Mouse (Mus musculus): ENCODE data around the gene Rab11fip3. TPM values are rescaled to one million over a fixed set of nuclear protein-coding genes. Genes with fewer than 3 reads are reported as not detected.

Gene Rab11fip3
- polyA plus RNA-seq, 1 experiment from 2014 or later: 29.5 TPM

- no peaks in the 10 kb centered on the region for H3K27me3 ChIP-seq (ENCODE audit: control insufficient read depth, insufficient read depth, low read length)
- no peak overlapping the region for H3K27ac ChIP-seq
- DNase-seq (ENCODE audit: low spot score): no peak
- H3K4me3 ChIP-seq (replicated peaks; ENCODE audit: low read length): no peak overlapping the region
- H3K4me2 ChIP-seq (replicated peaks): no peak overlapping the region
- H3K9ac ChIP-seq: no peak overlapping the region
- no peak for ATAC-seq (ENCODE audit: low FRiP score)
- WGBS: 93% methylated on average over 3 of the region's 3 CpGs
- peaks cover 90% of the 10 kb centered on the region for H3K36me3 ChIP-seq (replicated peaks; ENCODE audit: control insufficient read depth, insufficient read depth)
- H3K9me3 ChIP-seq (ENCODE audit: control insufficient read depth, low read length): no peaks in the 10 kb centered on the region
- no peaks in the 10 kb centered on the region for H3K4me1 ChIP-seq (replicated peaks; ENCODE audit: control insufficient read depth, insufficient read depth, low read length)
These were observed 75.9 kb downstream of the Rab11fip3 start for GRCm38 (mm10) chr17:25993489-25993888.

- no peaks in the 10 kb centered on the region for H3K27me3 ChIP-seq (ENCODE audit: control insufficient read depth, insufficient read depth, low read length)
- peaks cover 78% of the 10 kb centered on the region for H3K36me3 ChIP-seq (replicated peaks; ENCODE audit: control insufficient read depth, insufficient read depth)
- no peaks in the 10 kb centered on the region for H3K9me3 ChIP-seq (ENCODE audit: control insufficient read depth, low read length)
- H3K4me2 ChIP-seq (replicated peaks): no peak overlapping the region
- H3K27ac ChIP-seq: no peak overlapping the region
- no peak for ATAC-seq (ENCODE audit: low FRiP score)
- no peaks in the 10 kb centered on the region for H3K4me1 ChIP-seq (replicated peaks; ENCODE audit: control insufficient read depth, insufficient read depth, low read length)
- H3K4me3 ChIP-seq (replicated peaks; ENCODE audit: low read length): no peak overlapping the region
- 98% methylated on average over 4 of the region's 4 CpGs for WGBS
- H3K9ac ChIP-seq: no peak overlapping the region
- no peak for DNase-seq (ENCODE audit: low spot score)
These were observed 77.1 kb downstream of the Rab11fip3 start for GRCm38 (mm10) chr17:25992274-25992673.

GRCm38 (mm10) chr17:25990331-25990730 lies 79.0 kb downstream of the Rab11fip3 start:
- 94% methylated on average over 5 of the region's 5 CpGs for WGBS
- Histone ChIP-seq H3K27me3 (ENCODE audit: control insufficient read depth, insufficient read depth, low read length) (no peaks in the 10 kb centered on the region), H3K9ac (no peak overlapping the region), H3K4me2 (replicated peaks) (no peak overlapping the region), H3K4me3 (replicated peaks; ENCODE audit: low read length) (no peak overlapping the region), H3K36me3 (replicated peaks; ENCODE audit: control insufficient read depth, insufficient read depth) (peaks cover 65% of the 10 kb centered on the region), H3K4me1 (replicated peaks; ENCODE audit: control insufficient read depth, insufficient read depth, low read length) (no peaks in the 10 kb centered on the region), H3K27ac (no peak overlapping the region), H3K9me3 (ENCODE audit: control insufficient read depth, low read length) (no peaks in the 10 kb centered on the region)
- ATAC-seq (ENCODE audit: low FRiP score) (no peak), DNase-seq (ENCODE audit: low spot score) (no peak)

GRCm38 (mm10) chr17:25985306-25986294 lies 83.8 kb downstream of the Rab11fip3 start, which contains the start of gene Capn15:
Capn15 (minus strand) TSS chr17:25985796.
- Histone ChIP-seq H3K9me3 (ENCODE audit: control insufficient read depth, low read length) (no peaks in the 10 kb centered on the region), H3K36me3 (replicated peaks; ENCODE audit: control insufficient read depth, insufficient read depth) (peaks cover 22% of the 10 kb centered on the region), H3K4me1 (replicated peaks; ENCODE audit: control insufficient read depth, insufficient read depth, low read length) (peaks cover 20% of the 10 kb centered on the region), H3K4me2 (replicated peaks) (peak within 1 kb of the TSS; percentile 86), H3K9ac (peak within 1 kb of the TSS; percentile 91), H3K27ac (peak within 1 kb of the TSS; percentile 89), H3K4me3 (replicated peaks; ENCODE audit: low read length) (peak within 1 kb of the TSS; percentile 90), H3K27me3 (ENCODE audit: control insufficient read depth, insufficient read depth, low read length) (no peaks in the 10 kb centered on the region)
- under 1% methylated on average over 91 of the region's 91 CpGs for WGBS
- ATAC-seq (ENCODE audit: low FRiP score) (peak; percentile 98), DNase-seq (ENCODE audit: low spot score) (peak; percentile 97)

GRCm38 (mm10) chr17:25984556-25985305 lies 84.6 kb downstream of the Rab11fip3 start:
- Histone ChIP-seq H3K27me3 (ENCODE audit: control insufficient read depth, insufficient read depth, low read length) (no peaks in the 10 kb centered on the region), H3K4me1 (replicated peaks; ENCODE audit: control insufficient read depth, insufficient read depth, low read length) (peaks cover 20% of the 10 kb centered on the region)
- no peak; the same call in 1 of the 2 replicates for ATAC-seq (ENCODE audit: low FRiP score)

GRCm38 (mm10) chr17:25984066-25984465 lies 85.3 kb downstream of the Rab11fip3 start:
- Histone ChIP-seq H3K4me1 (replicated peaks; ENCODE audit: control insufficient read depth, insufficient read depth, low read length) (peaks cover 20% of the 10 kb centered on the region), H3K27me3 (ENCODE audit: control insufficient read depth, insufficient read depth, low read length) (no peaks in the 10 kb centered on the region), H3K36me3 (replicated peaks; ENCODE audit: control insufficient read depth, insufficient read depth) (peaks cover 6% of the 10 kb centered on the region; the same call in 1 of the 2 replicates), H3K4me3 (replicated peaks; ENCODE audit: low read length) (peak overlapping the region; percentile 90), H3K9me3 (ENCODE audit: control insufficient read depth, low read length) (no peaks in the 10 kb centered on the region), H3K9ac (peak overlapping the region; percentile 91), H3K27ac (no peak overlapping the region), H3K4me2 (replicated peaks) (peak overlapping the region; percentile 86)
- DNase-seq (ENCODE audit: low spot score) (no peak), ATAC-seq (ENCODE audit: low FRiP score) (no peak)
- 100% methylated on average over 1 of the region's 1 CpGs for WGBS

More at GRCm38 (mm10) chr17:25984556-25985305, 84.6 kb downstream of the Rab11fip3 start:
- Histone ChIP-seq H3K4me3 (replicated peaks; ENCODE audit: low read length) (peak overlapping the region; percentile 90), H3K36me3 (replicated peaks; ENCODE audit: control insufficient read depth, insufficient read depth) (peaks cover 13% of the 10 kb centered on the region), H3K9me3 (ENCODE audit: control insufficient read depth, low read length) (no peaks in the 10 kb centered on the region), H3K9ac (peak overlapping the region; percentile 91), H3K27ac (peak overlapping the region; percentile 89), H3K4me2 (replicated peaks) (peak overlapping the region; percentile 86)
- no peak for DNase-seq (ENCODE audit: low spot score)
- WGBS: 11% methylated on average over 17 of the region's 17 CpGs

- Histone ChIP-seq H3K9me3 (ENCODE audit: control insufficient read depth, low read length) (no peaks in the 10 kb centered on the region), H3K27me3 (ENCODE audit: control insufficient read depth, insufficient read depth, low read length) (no peaks in the 10 kb centered on the region), H3K4me2 (replicated peaks) (no peak overlapping the region; the same call in 1 of the 2 replicates), H3K4me1 (replicated peaks; ENCODE audit: control insufficient read depth, insufficient read depth, low read length) (peaks cover 20% of the 10 kb centered on the region), H3K27ac (no peak overlapping the region), H3K36me3 (replicated peaks; ENCODE audit: control insufficient read depth, insufficient read depth) (no peaks in the 10 kb centered on the region), H3K9ac (no peak overlapping the region), H3K4me3 (replicated peaks; ENCODE audit: low read length) (no peak overlapping the region)
- DNase-seq (ENCODE audit: low spot score): no peak
- WGBS: 93% methylated on average over 3 of the region's 3 CpGs
- no peak for ATAC-seq (ENCODE audit: low FRiP score)
These were observed 86.4 kb downstream of the Rab11fip3 start for GRCm38 (mm10) chr17:25982913-25983312.

- 88% methylated on average over 5 of the region's 5 CpGs for WGBS
- H3K4me1 ChIP-seq (replicated peaks; ENCODE audit: control insufficient read depth, insufficient read depth, low read length): peaks cover 20% of the 10 kb centered on the region
- no peak overlapping the region for H3K4me2 ChIP-seq (replicated peaks)
- ATAC-seq (ENCODE audit: low FRiP score): no peak
- no peaks in the 10 kb centered on the region for H3K36me3 ChIP-seq (replicated peaks; ENCODE audit: control insufficient read depth, insufficient read depth)
- H3K9ac ChIP-seq: no peak overlapping the region
- H3K27me3 ChIP-seq (ENCODE audit: control insufficient read depth, insufficient read depth, low read length): no peaks in the 10 kb centered on the region
- no peak overlapping the region for H3K4me3 ChIP-seq (replicated peaks; ENCODE audit: low read length)
- H3K27ac ChIP-seq: no peak overlapping the region
- no peaks in the 10 kb centered on the region for H3K9me3 ChIP-seq (ENCODE audit: control insufficient read depth, low read length)
- DNase-seq (ENCODE audit: low spot score): no peak
These were observed 88.5 kb downstream of the Rab11fip3 start for GRCm38 (mm10) chr17:25980854-25981253.
